In genomic region chrX:134609472-134609871, GRCm38 (mm10) we compare ENCODE assay signal across 9 mouse cellular contexts. TPM values are rescaled to one million over a fixed set of nuclear protein-coding genes. Genes with fewer than 3 reads are reported as not detected.
A peak's percentile ranks its signal among the peaks of the same experiment; 100 is the strongest.
DNase-seq lines count a peak whose midpoint lies in the region; ATAC-seq lines count a peak whose summit lies in the region.
"Had no signal": no experiment of that assay in that cellular context is flagged by ENCODE, and none has a peak within 500 bp of the region (broad histone marks: within the 10 kb centered on the region; RNA-seq: fewer than 3 reads in every experiment).

No protein-coding gene starts in this region.

- WGBS in forebrain, embryonic 15.5 days = 28% methylated on average over 4 of the region's 4 CpGs

- no peak for ATAC-seq in forebrain, embryonic 15.5 days (replicated peaks)

- no peak overlapping the region for H3K4me3 ChIP-seq in forebrain, embryonic 15.5 days
- H3K4me3 ChIP-seq: myocyte had no signal

- no peak overlapping the region for H3K27ac ChIP-seq in forebrain, embryonic 15.5 days (replicated peaks)

- H3K36me3 ChIP-seq in forebrain, embryonic 15.5 days = no peaks in the 10 kb centered on the region

- H3K9ac ChIP-seq in forebrain, embryonic 15.5 days (replicated peaks) = no peak overlapping the region

- no peaks in the 10 kb centered on the region for H3K27me3 ChIP-seq in forebrain, embryonic 15.5 days

- H3K4me2 ChIP-seq in forebrain, embryonic 15.5 days (replicated peaks) = no peak overlapping the region

- no peaks in the 10 kb centered on the region for H3K9me3 ChIP-seq in forebrain, embryonic 15.5 days

- peak; percentile 20 for DNase-seq in cerebellum, adult 8-10 months
- DNase-seq in cerebellum, postnatal 4 days (ENCODE audit: low spot score in 2 of 2) = no peak
- peak; percentile 23 to 26 for DNase-seq in left cerebral cortex, postnatal 14 days (ENCODE audit: low spot score in 2 of 2)
- no peak for DNase-seq in left cerebral cortex, adult 9 months (ENCODE audit: low spot score in 2 of 2)
- peak; percentile 27 for DNase-seq in T-cell, adult 2 months (ENCODE audit: low spot score)
- DNase-seq in mesoderm, embryonic 11.5 days (ENCODE audit: low read depth, low spot score) = peak; percentile 18
- DNase-seq in gastrocnemius, adult 8-10 months (ENCODE audit: low spot score in 2 of 2) = no peak

- H3K4me1 ChIP-seq in forebrain, embryonic 15.5 days = peaks cover 3% of the 10 kb centered on the region; the same call in 1 of the 2 replicates

- intact Hi-C loops in left cerebral cortex, postnatal 14 days (cut with DNase I) = no loop called here

RNA-seq across cellular contexts. Expression of gene Hnrnph2, which starts 8.5 kb away (rescaled TPM):
- 100 to 1,000 TPM; 145 to 146 TPM for total RNA-seq in left cerebral cortex, postnatal 14 days (2021)
- total RNA-seq in gastrocnemius, adult 8-10 months (2022) = 10 to 100 TPM; 46.0 to 54.3 (median 50.3) TPM
- polyA plus RNA-seq in forebrain, embryonic 15.5 days (2015; fragmentation: Nextera tagmentation; extraction: Ambion mirVana) = 174 and 177 TPM in 2 replicates

RNA-seq across cellular contexts. Expression of gene Gla, which starts 8.5 kb away (rescaled TPM):
- 1 to 10 TPM; 9.0 to 9.9 TPM for total RNA-seq in left cerebral cortex, postnatal 14 days (2021)
- 1 to 10 TPM; 2.0 to 2.6 (median 2.3) TPM for total RNA-seq in gastrocnemius, adult 8-10 months (2022)
- 2.9 and 3.4 TPM in 2 replicates for polyA plus RNA-seq in forebrain, embryonic 15.5 days (2015; fragmentation: Nextera tagmentation; extraction: Ambion mirVana)

RNA-seq across cellular contexts. Expression of gene Rpl36a, which starts 24.0 kb away (rescaled TPM):
- total RNA-seq in left cerebral cortex, postnatal 14 days (2021) = 100 to 1,000 TPM; 118 to 132 TPM
- total RNA-seq in gastrocnemius, adult 8-10 months (2022) = 100 to 1,000 TPM in 3 of 4 experiments, 10 to 100 TPM in 1; 80.7 to 125 (median 107) TPM
- 220 and 235 TPM in 2 replicates for polyA plus RNA-seq in forebrain, embryonic 15.5 days (2015; fragmentation: Nextera tagmentation; extraction: Ambion mirVana)

RNA-seq across cellular contexts. Expression of gene Btk, which starts 26.1 kb away (rescaled TPM):
- 1 to 10 TPM; 1.0 to 1.4 TPM for total RNA-seq in left cerebral cortex, postnatal 14 days (2021)
- total RNA-seq in gastrocnemius, adult 8-10 months (2022) = under 1 TPM in 2 of 4 experiments, not detected in 2; 0.22 to 0.27 TPM
- polyA plus RNA-seq in forebrain, embryonic 15.5 days (2015; fragmentation: Nextera tagmentation; extraction: Ambion mirVana) = 0.28 and 0.45 TPM in 2 replicates
- polyA plus RNA-seq: myocyte had no signal

Comparison
In these comparisons a context has a peak if more than half of its experiments do, and no peak if none do; other contexts are left out.
1. DNase-seq: peak in cerebellum, adult 8-10 months (single experiment), left cerebral cortex, postnatal 14 days (2 of 2), T-cell, adult 2 months (single experiment) and mesoderm, embryonic 11.5 days (single experiment); none in cerebellum, postnatal 4 days (0 of 2), left cerebral cortex, adult 9 months (0 of 2) and gastrocnemius, adult 8-10 months (0 of 2).